16 mouse cellular contexts compared by ENCODE assay signal in the genomic region with DNA sequence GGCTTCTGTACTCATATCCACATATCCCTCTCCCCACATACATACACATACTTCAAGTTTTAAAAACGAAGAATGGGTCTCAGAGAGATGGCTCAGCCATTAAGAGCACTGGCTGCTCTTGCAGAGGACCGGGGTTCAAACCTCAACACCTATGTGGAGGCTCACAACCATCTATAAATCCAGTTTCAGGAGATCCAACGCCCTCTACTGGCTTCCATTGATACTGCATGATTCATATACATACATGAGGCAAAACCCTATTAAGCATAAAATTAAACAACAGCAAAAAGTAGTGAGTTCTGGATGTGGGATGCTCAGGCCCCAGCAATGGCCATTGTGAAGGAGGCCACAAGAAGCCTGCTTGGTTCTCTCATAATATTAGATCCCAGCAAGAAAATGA. TPM values are rescaled to one million over a fixed set of nuclear protein-coding genes. Genes with fewer than 3 reads are reported as not detected.
A peak's percentile ranks its signal among the peaks of the same experiment; 100 is the strongest.
DNase-seq lines count a peak whose midpoint lies in the region; ATAC-seq and TF ChIP-seq lines count a peak whose summit lies in the region.
"Had no signal": no experiment of that assay in that cellular context is flagged by ENCODE, and none has a peak within 500 bp of the region (broad histone marks: within the 10 kb centered on the region; RNA-seq: fewer than 3 reads in every experiment).

No protein-coding gene starts in this region.

- TF ChIP-seq EP300 in stomach, postnatal 0 days (optimal IDR thresholded peaks at IDR 0.05): no peak

- H3K4me3 ChIP-seq in hindbrain, postnatal 0 days (ENCODE audit: low read length): no peak overlapping the region
- H3K4me3 ChIP-seq in hindbrain, embryonic 12.5 days: no peak overlapping the region
- H3K4me3 ChIP-seq in midbrain, embryonic 10.5 days: no peak overlapping the region
- no peak overlapping the region for H3K4me3 ChIP-seq in midbrain, embryonic 14.5 days (replicated peaks; ENCODE audit: low read depth, low read length)
- no peak overlapping the region for H3K4me3 ChIP-seq in stomach, postnatal 0 days (ENCODE audit: low read depth, low read length)
- H3K4me3 ChIP-seq: liver, embryonic 12.5 days had no signal

- no peaks in the 10 kb centered on the region for H3K9me3 ChIP-seq in hindbrain, postnatal 0 days (ENCODE audit: low read length)
- no peaks in the 10 kb centered on the region for H3K9me3 ChIP-seq in hindbrain, embryonic 12.5 days (replicated peaks)
- H3K9me3 ChIP-seq in midbrain, embryonic 10.5 days (replicated peaks): no peaks in the 10 kb centered on the region
- H3K9me3 ChIP-seq in midbrain, embryonic 14.5 days (ENCODE audit: control insufficient read depth, low read length): no peaks in the 10 kb centered on the region
- H3K9me3 ChIP-seq in stomach, postnatal 0 days (ENCODE audit: control insufficient read depth, low read length): no peaks in the 10 kb centered on the region
- H3K9me3 ChIP-seq: liver, embryonic 12.5 days had no signal

- no peak for ATAC-seq in hindbrain, postnatal 0 days
- ATAC-seq in hindbrain, embryonic 12.5 days (ENCODE audit: low FRiP score): no peak
- ATAC-seq in midbrain, embryonic 14.5 days (ENCODE audit: low FRiP score, low TSS enrichment): no peak
- no peak for ATAC-seq in stomach, postnatal 0 days (ENCODE audit: low FRiP score, low TSS enrichment)
- no peak for ATAC-seq in megakaryocyte-erythroid progenitor cell, adult 5-6 weeks (replicated peaks; ENCODE audit: low FRiP score, low TSS enrichment, poor library complexity, severe bottlenecking)
- ATAC-seq: inflammation-experienced regulatory T-cells, adult 6 months; liver, embryonic 12.5 days had no signal

- H3K9ac ChIP-seq in hindbrain, postnatal 0 days (replicated peaks; ENCODE audit: low read length): no peak overlapping the region
- H3K9ac ChIP-seq in hindbrain, embryonic 12.5 days: no peak overlapping the region
- H3K9ac ChIP-seq in midbrain, embryonic 14.5 days (replicated peaks; ENCODE audit: low read length): no peak overlapping the region
- no peak overlapping the region for H3K9ac ChIP-seq in stomach, postnatal 0 days (ENCODE audit: low read length)
- H3K9ac ChIP-seq: liver, embryonic 12.5 days had no signal

- no peak for DNase-seq in hindbrain, postnatal 0 days (ENCODE audit: low spot score)
- no peak for DNase-seq in midbrain, embryonic 10.5 days (ENCODE audit: low spot score)
- no peak for DNase-seq in midbrain, embryonic 14.5 days
- peak; percentile 77 for DNase-seq in ZHBTc4 (ENCODE audit: low read depth, low spot score)
- no peak for DNase-seq in stomach, postnatal 0 days (ENCODE audit: low spot score)
- no peak for DNase-seq in left cerebral cortex, adult 18-20 months (ENCODE audit: low spot score in 2 of 2)
- DNase-seq: gastrocnemius, postnatal 36 days; heart, postnatal 10 days; kidney, postnatal 36 days; right cerebral cortex, postnatal 4 days had no signal

- 57% methylated on average over 3 of the region's 3 CpGs for WGBS in hindbrain, postnatal 0 days
- WGBS in hindbrain, embryonic 12.5 days: 57% methylated on average over 3 of the region's 3 CpGs
- WGBS in midbrain, embryonic 10.5 days: 57% methylated on average over 3 of the region's 3 CpGs
- 61% methylated on average over 3 of the region's 3 CpGs for WGBS in midbrain, embryonic 14.5 days
- 56% methylated on average over 3 of the region's 3 CpGs for WGBS in stomach, postnatal 0 days

- peak; percentile 39 for TF ChIP-seq CTCF in hindbrain, postnatal 0 days (IDR thresholded peaks at IDR 0.05; ENCODE audit: low read depth)
- peak; percentile 53 for TF ChIP-seq CTCF in stomach, postnatal 0 days (IDR thresholded peaks at IDR 0.05; ENCODE audit: low read depth)

- H3K4me2 ChIP-seq in hindbrain, postnatal 0 days (ENCODE audit: low read depth, low read length): no peak overlapping the region
- no peak overlapping the region for H3K4me2 ChIP-seq in hindbrain, embryonic 12.5 days (replicated peaks)
- no peak overlapping the region for H3K4me2 ChIP-seq in midbrain, embryonic 14.5 days (ENCODE audit: low read length)
- H3K4me2 ChIP-seq in stomach, postnatal 0 days (replicated peaks; ENCODE audit: low read depth): no peak overlapping the region
- H3K4me2 ChIP-seq: liver, embryonic 12.5 days had no signal

- H3K27me3 ChIP-seq in hindbrain, postnatal 0 days (ENCODE audit: insufficient read depth, low read length): no peaks in the 10 kb centered on the region
- H3K27me3 ChIP-seq in hindbrain, embryonic 12.5 days: no peaks in the 10 kb centered on the region
- H3K27me3 ChIP-seq in midbrain, embryonic 10.5 days (ENCODE audit: low read depth, poor library complexity, severe bottlenecking): peaks cover 9% of the 10 kb centered on the region; the same call in 1 of the 2 replicates
- no peaks in the 10 kb centered on the region for H3K27me3 ChIP-seq in midbrain, embryonic 14.5 days (ENCODE audit: control insufficient read depth, insufficient read depth, low read length)
- H3K27me3 ChIP-seq in stomach, postnatal 0 days (ENCODE audit: control insufficient read depth, insufficient read depth, low read length): no peaks in the 10 kb centered on the region
- H3K27me3 ChIP-seq: liver, embryonic 12.5 days had no signal

- H3K27ac ChIP-seq in hindbrain, postnatal 0 days: no peak overlapping the region
- H3K27ac ChIP-seq in hindbrain, embryonic 12.5 days: no peak overlapping the region
- H3K27ac ChIP-seq in midbrain, embryonic 10.5 days (replicated peaks): peak overlapping the region; percentile 50; the same call in 1 of the 2 replicates
- no peak overlapping the region for H3K27ac ChIP-seq in midbrain, embryonic 14.5 days (replicated peaks; ENCODE audit: low read depth, low read length)
- no peak overlapping the region for H3K27ac ChIP-seq in stomach, postnatal 0 days (replicated peaks)

- no peaks in the 10 kb centered on the region for H3K36me3 ChIP-seq in hindbrain, postnatal 0 days (ENCODE audit: insufficient read depth, low read length)
- H3K36me3 ChIP-seq in hindbrain, embryonic 12.5 days: no peaks in the 10 kb centered on the region
- no peaks in the 10 kb centered on the region for H3K36me3 ChIP-seq in midbrain, embryonic 10.5 days
- H3K36me3 ChIP-seq in midbrain, embryonic 14.5 days (ENCODE audit: control insufficient read depth, insufficient read depth, low read length): no peaks in the 10 kb centered on the region
- H3K36me3 ChIP-seq in stomach, postnatal 0 days (ENCODE audit: control insufficient read depth, insufficient read depth, low read length): no peaks in the 10 kb centered on the region
- H3K36me3 ChIP-seq: liver, embryonic 12.5 days had no signal

- H3K4me1 ChIP-seq in hindbrain, postnatal 0 days (ENCODE audit: insufficient read depth, low read length): peaks cover 16% of the 10 kb centered on the region
- peaks cover 33% of the 10 kb centered on the region for H3K4me1 ChIP-seq in hindbrain, embryonic 12.5 days
- H3K4me1 ChIP-seq in midbrain, embryonic 10.5 days: peaks cover 89% of the 10 kb centered on the region
- peaks cover 14% of the 10 kb centered on the region for H3K4me1 ChIP-seq in midbrain, embryonic 14.5 days (ENCODE audit: control insufficient read depth, insufficient read depth, low read length)
- H3K4me1 ChIP-seq in stomach, postnatal 0 days (replicated peaks; ENCODE audit: control insufficient read depth, insufficient read depth): peaks cover 11% of the 10 kb centered on the region

RNA-seq across cellular contexts. Expression of a gene that starts 27.5 kb away (rescaled TPM):
- total RNA-seq in hindbrain, postnatal 0 days (2014; rRNA removed): 0.75 and 2.4 TPM in 2 replicates
- 1.8 and 2.6 TPM in 2 replicates for polyA plus RNA-seq in hindbrain, postnatal 0 days (2015; fragmentation: Nextera tagmentation; extraction: Ambion mirVana)
- polyA plus RNA-seq in hindbrain, embryonic 12.5 days (2016; fragmentation: Nextera tagmentation; extraction: Ambion mirVana): 1.9 and 2.2 TPM in 2 replicates
- 3.5 and 4.0 TPM in 2 replicates for polyA plus RNA-seq in midbrain, embryonic 10.5 days (2016; fragmentation: Nextera tagmentation; extraction: Ambion mirVana)
- polyA plus RNA-seq in midbrain, embryonic 14.5 days (2014; fragmentation: Nextera tagmentation; extraction: Ambion mirVana): 0.87 and 1.0 TPM in 2 replicates
- polyA plus RNA-seq in stomach, postnatal 0 days (2015; fragmentation: Nextera tagmentation; extraction: Ambion mirVana): 2.0 and 2.5 TPM in 2 replicates
- total RNA-seq in left cerebral cortex, adult 18-20 months (2021): 1 to 10 TPM; 8.2 to 8.4 TPM
- 0.54 and 1.2 TPM in 2 replicates for total RNA-seq in megakaryocyte-erythroid progenitor cell, adult 5-6 weeks (2014; fragmentation: Nextera tagmentation)
- not detected in 2 replicates for total RNA-seq in megakaryocyte-erythroid progenitor cell, adult 5-6 weeks (2017)
- total RNA-seq: common myeloid progenitor, adult 5-6 weeks; megakaryocyte progenitor cell, adult 5-6 weeks had no signal

RNA-seq across cellular contexts. Expression of a gene that starts 31.7 kb away (rescaled TPM):
- total RNA-seq in hindbrain, postnatal 0 days (2014; rRNA removed): 79.5 and 96.3 TPM in 2 replicates
- 95.9 and 99.6 TPM in 2 replicates for polyA plus RNA-seq in hindbrain, postnatal 0 days (2015; fragmentation: Nextera tagmentation; extraction: Ambion mirVana)
- 97.2 and 102 TPM in 2 replicates for polyA plus RNA-seq in hindbrain, embryonic 12.5 days (2016; fragmentation: Nextera tagmentation; extraction: Ambion mirVana)
- 126 and 127 TPM in 2 replicates for polyA plus RNA-seq in midbrain, embryonic 10.5 days (2016; fragmentation: Nextera tagmentation; extraction: Ambion mirVana)
- 114 and 122 TPM in 2 replicates for polyA plus RNA-seq in midbrain, embryonic 14.5 days (2014; fragmentation: Nextera tagmentation; extraction: Ambion mirVana)
- polyA plus RNA-seq in stomach, postnatal 0 days (2015; fragmentation: Nextera tagmentation; extraction: Ambion mirVana): 52.4 and 53.3 TPM in 2 replicates
- 10 to 100 TPM; 32.9 to 34.1 TPM for total RNA-seq in left cerebral cortex, adult 18-20 months (2021)
- total RNA-seq in megakaryocyte-erythroid progenitor cell, adult 5-6 weeks (2014; fragmentation: Nextera tagmentation): 23.7 and 36.8 TPM in 2 replicates
- total RNA-seq in megakaryocyte-erythroid progenitor cell, adult 5-6 weeks (2017): 9.8 and 14.7 TPM in 2 replicates

RNA-seq across cellular contexts. Expression of a gene that starts 54.2 kb away (rescaled TPM):
- total RNA-seq in hindbrain, postnatal 0 days (2014; rRNA removed): 49.1 and 53.5 TPM in 2 replicates
- polyA plus RNA-seq in hindbrain, postnatal 0 days (2015; fragmentation: Nextera tagmentation; extraction: Ambion mirVana): 36.6 and 37.4 TPM in 2 replicates
- polyA plus RNA-seq in hindbrain, embryonic 12.5 days (2016; fragmentation: Nextera tagmentation; extraction: Ambion mirVana): 38.9 and 40.6 TPM in 2 replicates
- 43.9 and 45.8 TPM in 2 replicates for polyA plus RNA-seq in midbrain, embryonic 10.5 days (2016; fragmentation: Nextera tagmentation; extraction: Ambion mirVana)
- 38.5 and 42.7 TPM in 2 replicates for polyA plus RNA-seq in midbrain, embryonic 14.5 days (2014; fragmentation: Nextera tagmentation; extraction: Ambion mirVana)
- polyA plus RNA-seq in stomach, postnatal 0 days (2015; fragmentation: Nextera tagmentation; extraction: Ambion mirVana): 17.2 and 19.6 TPM in 2 replicates
- 10 to 100 TPM; 41.0 to 43.1 TPM for total RNA-seq in left cerebral cortex, adult 18-20 months (2021)
- 30.1 and 31.3 TPM in 2 replicates for total RNA-seq in megakaryocyte-erythroid progenitor cell, adult 5-6 weeks (2014; fragmentation: Nextera tagmentation)
- 16.2 and 37.6 TPM in 2 replicates for total RNA-seq in megakaryocyte-erythroid progenitor cell, adult 5-6 weeks (2017)

RNA-seq across cellular contexts. Expression of a gene that starts 58.8 kb away (rescaled TPM):
- 6.7 and 7.2 TPM in 2 replicates for total RNA-seq in hindbrain, postnatal 0 days (2014; rRNA removed)
- 5.0 and 5.6 TPM in 2 replicates for polyA plus RNA-seq in hindbrain, postnatal 0 days (2015; fragmentation: Nextera tagmentation; extraction: Ambion mirVana)
- polyA plus RNA-seq in hindbrain, embryonic 12.5 days (2016; fragmentation: Nextera tagmentation; extraction: Ambion mirVana): 38.8 and 38.9 TPM in 2 replicates
- polyA plus RNA-seq in midbrain, embryonic 10.5 days (2016; fragmentation: Nextera tagmentation; extraction: Ambion mirVana): 22.3 and 29.5 TPM in 2 replicates
- 1.4 and 2.2 TPM in 2 replicates for polyA plus RNA-seq in midbrain, embryonic 14.5 days (2014; fragmentation: Nextera tagmentation; extraction: Ambion mirVana)
- polyA plus RNA-seq in stomach, postnatal 0 days (2015; fragmentation: Nextera tagmentation; extraction: Ambion mirVana): 1.8 and 2.0 TPM in 2 replicates
- total RNA-seq in left cerebral cortex, adult 18-20 months (2021): 1 to 10 TPM; 2.1 to 2.8 TPM
- not detected in 2 replicates for total RNA-seq in megakaryocyte-erythroid progenitor cell, adult 5-6 weeks (2014; fragmentation: Nextera tagmentation)
- total RNA-seq in megakaryocyte-erythroid progenitor cell, adult 5-6 weeks (2017): not detected in 2 replicates
- total RNA-seq: common myeloid progenitor, adult 5-6 weeks; megakaryocyte progenitor cell, adult 5-6 weeks had no signal
- polyA plus RNA-seq: inflammation-experienced regulatory T-cells, adult 6 months had no signal
